Mouse (Mus musculus): ENCODE data around the gene Stil. TPM values are rescaled to one million over a fixed set of nuclear protein-coding genes. Genes with fewer than 3 reads are reported as not detected.
"Not testable (repeated sequence)": the region's sequence is repeated elsewhere in the genome, so short reads cannot be mapped to it uniquely, and the experiment has no call there.

Gene Stil
- 3.5 TPM for polyA plus RNA-seq (2012; fragmentation: generic; extraction: Trizol)
- long read RNA-seq, experiment 1, partial matches to known transcripts: 2 of 3 reads
- long read RNA-seq, experiment 1, other reads (novel, unspliced or antisense): 1 of 3 reads
- long read RNA-seq, experiment 2, full-length matches to known transcripts: 12 of 52 reads
- long read RNA-seq, experiment 2, partial matches to known transcripts: 23 of 52 reads
- long read RNA-seq, experiment 2, other reads (novel, unspliced or antisense): 17 of 52 reads

GRCm38 (mm10) chr4:114999773-115000428 lies at the start of gene Stil:
TSS of gene Stil (plus strand) at chr4:115000159.
- peaks cover 23% of the 10 kb centered on the region for H3K36me3 ChIP-seq (ENCODE audit: control insufficient read depth, insufficient read depth)
- H3K79me2 ChIP-seq (ENCODE audit: control insufficient read depth, insufficient read depth): peaks cover 44% of the 10 kb centered on the region
- peaks cover 33% of the 10 kb centered on the region for H3K79me3 ChIP-seq (ENCODE audit: low read depth)
- peak within 1 kb of the TSS; percentile 98 for H3ac ChIP-seq (ENCODE audit: control insufficient read depth, insufficient read length, low read depth)
- no peaks in the 10 kb centered on the region for H3K27me3 ChIP-seq (ENCODE audit: control insufficient read depth, insufficient read depth, insufficient read length)
- peak within 1 kb of the TSS; percentile 83 for H3K4me3 ChIP-seq (ENCODE audit: insufficient read depth, poor library complexity, severe bottlenecking)
- TF ChIP-seq USF1 (IDR thresholded peaks at IDR 0.05; ENCODE audit: low read depth) (no peak), FOSL1 (IDR thresholded peaks at IDR 0.05; ENCODE audit: insufficient read depth, low read length, poor library complexity, severe bottlenecking) (no peak), CTCF (IDR thresholded peaks at IDR 0.05; ENCODE audit: control insufficient read depth, insufficient read depth, insufficient read length) (no peak), MYOG (IDR thresholded peaks at IDR 0.05; ENCODE audit: control insufficient read depth, extremely low read depth, insufficient read length) (no peak), MYOD1 (IDR thresholded peaks at IDR 0.05; ENCODE audit: control insufficient read depth, insufficient read length, low read depth) (no peak), CEBPB (IDR thresholded peaks at IDR 0.05; ENCODE audit: low read depth) (no peak), MAX (IDR thresholded peaks at IDR 0.05) (no peak)

GRCm38 (mm10) chr4:114953172-114953571 lies 46.8 kb upstream of the Stil start:
- no peak overlapping the region for H3K4me3 ChIP-seq (ENCODE audit: insufficient read depth, poor library complexity, severe bottlenecking)
- no peak for TF ChIP-seq MYOG (IDR thresholded peaks at IDR 0.05; ENCODE audit: control insufficient read depth, extremely low read depth, insufficient read length)
- TF ChIP-seq MAX (IDR thresholded peaks at IDR 0.05): no peak
- no peak for TF ChIP-seq MYOD1 (IDR thresholded peaks at IDR 0.05; ENCODE audit: control insufficient read depth, insufficient read length, low read depth)
- H3K79me3 ChIP-seq (ENCODE audit: low read depth): no peaks in the 10 kb centered on the region
- H3K79me2 ChIP-seq (ENCODE audit: control insufficient read depth, insufficient read depth): no peaks in the 10 kb centered on the region
- H3K36me3 ChIP-seq (ENCODE audit: control insufficient read depth, insufficient read depth): no peaks in the 10 kb centered on the region
- peaks cover 5% of the 10 kb centered on the region for H3K27me3 ChIP-seq (ENCODE audit: control insufficient read depth, insufficient read depth, insufficient read length)
- no peak overlapping the region for H3ac ChIP-seq (ENCODE audit: control insufficient read depth, insufficient read length, low read depth)

- Histone ChIP-seq H3K27me3 (ENCODE audit: control insufficient read depth, insufficient read depth, insufficient read length) (no peaks in the 10 kb centered on the region), H3K79me2 (ENCODE audit: control insufficient read depth, insufficient read depth) (no peaks in the 10 kb centered on the region), H3ac (ENCODE audit: control insufficient read depth, insufficient read length, low read depth) (no peak overlapping the region), H3K4me3 (ENCODE audit: insufficient read depth, poor library complexity, severe bottlenecking) (no peak overlapping the region), H3K36me3 (ENCODE audit: control insufficient read depth, insufficient read depth) (peaks cover 16% of the 10 kb centered on the region), H3K79me3 (ENCODE audit: low read depth) (no peaks in the 10 kb centered on the region)
- TF ChIP-seq CEBPB (IDR thresholded peaks at IDR 0.05; ENCODE audit: low read depth): no peak
- TF ChIP-seq MYOD1 (IDR thresholded peaks at IDR 0.05; ENCODE audit: control insufficient read depth, insufficient read length, low read depth): no peak
- TF ChIP-seq MAX (IDR thresholded peaks at IDR 0.05): no peak
- no peak for TF ChIP-seq FOSL1 (IDR thresholded peaks at IDR 0.05; ENCODE audit: insufficient read depth, low read length, poor library complexity, severe bottlenecking)
- no peak for TF ChIP-seq MYOG (IDR thresholded peaks at IDR 0.05; ENCODE audit: control insufficient read depth, extremely low read depth, insufficient read length)
- TF ChIP-seq USF1 (IDR thresholded peaks at IDR 0.05; ENCODE audit: low read depth): no peak
- no peak for TF ChIP-seq CTCF (IDR thresholded peaks at IDR 0.05; ENCODE audit: control insufficient read depth, insufficient read depth, insufficient read length)
Measured at GRCm38 (mm10) chr4:114957403-114957802, 42.6 kb upstream of the Stil start.

- no peak for TF ChIP-seq MAX (IDR thresholded peaks at IDR 0.05)
- TF ChIP-seq CTCF (IDR thresholded peaks at IDR 0.05; ENCODE audit: control insufficient read depth, insufficient read depth, insufficient read length): no peak
- H3K79me3 ChIP-seq (ENCODE audit: low read depth): no peaks in the 10 kb centered on the region
- no peaks in the 10 kb centered on the region for H3K27me3 ChIP-seq (ENCODE audit: control insufficient read depth, insufficient read depth, insufficient read length)
- no peak overlapping the region for H3K4me3 ChIP-seq (ENCODE audit: insufficient read depth, poor library complexity, severe bottlenecking)
- H3ac ChIP-seq (ENCODE audit: control insufficient read depth, insufficient read length, low read depth): no peak overlapping the region
- H3K79me2 ChIP-seq (ENCODE audit: control insufficient read depth, insufficient read depth): no peaks in the 10 kb centered on the region
- H3K36me3 ChIP-seq (ENCODE audit: control insufficient read depth, insufficient read depth): peaks cover 24% of the 10 kb centered on the region
Measured at GRCm38 (mm10) chr4:114958231-114958630, 41.7 kb upstream of the Stil start.

GRCm38 (mm10) chr4:114958786-114959185 lies 41.2 kb upstream of the Stil start:
- TF ChIP-seq MAX (IDR thresholded peaks at IDR 0.05) (no peak), USF1 (IDR thresholded peaks at IDR 0.05; ENCODE audit: low read depth) (no peak), CTCF (IDR thresholded peaks at IDR 0.05; ENCODE audit: control insufficient read depth, insufficient read depth, insufficient read length) (no peak)
- H3K79me2 ChIP-seq (ENCODE audit: control insufficient read depth, insufficient read depth): no peaks in the 10 kb centered on the region
- no peaks in the 10 kb centered on the region for H3K27me3 ChIP-seq (ENCODE audit: control insufficient read depth, insufficient read depth, insufficient read length)
- peaks cover 27% of the 10 kb centered on the region for H3K36me3 ChIP-seq (ENCODE audit: control insufficient read depth, insufficient read depth)
- H3K4me3 ChIP-seq (ENCODE audit: insufficient read depth, poor library complexity, severe bottlenecking): no peak overlapping the region
- no peak overlapping the region for H3ac ChIP-seq (ENCODE audit: control insufficient read depth, insufficient read length, low read depth)
- H3K79me3 ChIP-seq (ENCODE audit: low read depth): no peaks in the 10 kb centered on the region

- H3K4me3 ChIP-seq (ENCODE audit: insufficient read depth, poor library complexity, severe bottlenecking): no peak overlapping the region
- H3ac ChIP-seq (ENCODE audit: control insufficient read depth, insufficient read length, low read depth): no peak overlapping the region
- H3K27me3 ChIP-seq (ENCODE audit: control insufficient read depth, insufficient read depth, insufficient read length): no peaks in the 10 kb centered on the region
- no peaks in the 10 kb centered on the region for H3K79me3 ChIP-seq (ENCODE audit: low read depth)
- no peaks in the 10 kb centered on the region for H3K79me2 ChIP-seq (ENCODE audit: control insufficient read depth, insufficient read depth)
- TF ChIP-seq CEBPB (IDR thresholded peaks at IDR 0.05; ENCODE audit: low read depth): no peak
- TF ChIP-seq MYOD1 (IDR thresholded peaks at IDR 0.05; ENCODE audit: control insufficient read depth, insufficient read length, low read depth): peak; percentile 54
- H3K36me3 ChIP-seq (ENCODE audit: control insufficient read depth, insufficient read depth): peaks cover 33% of the 10 kb centered on the region
Measured at GRCm38 (mm10) chr4:114959533-114959932, 40.4 kb upstream of the Stil start.

GRCm38 (mm10) chr4:114960881-114961280 lies 39.1 kb upstream of the Stil start:
- H3K79me2 ChIP-seq (ENCODE audit: control insufficient read depth, insufficient read depth); H3K4me3 ChIP-seq (ENCODE audit: insufficient read depth, poor library complexity, severe bottlenecking); H3K27me3 ChIP-seq (ENCODE audit: control insufficient read depth, insufficient read depth, insufficient read length); H3ac ChIP-seq (ENCODE audit: control insufficient read depth, insufficient read length, low read depth); H3K79me3 ChIP-seq (ENCODE audit: low read depth): not testable (repeated sequence)
- peaks cover 46% of the 10 kb centered on the region for H3K36me3 ChIP-seq (ENCODE audit: control insufficient read depth, insufficient read depth)
